33 mouse cellular contexts compared by ENCODE assay signal in the genomic region with DNA sequence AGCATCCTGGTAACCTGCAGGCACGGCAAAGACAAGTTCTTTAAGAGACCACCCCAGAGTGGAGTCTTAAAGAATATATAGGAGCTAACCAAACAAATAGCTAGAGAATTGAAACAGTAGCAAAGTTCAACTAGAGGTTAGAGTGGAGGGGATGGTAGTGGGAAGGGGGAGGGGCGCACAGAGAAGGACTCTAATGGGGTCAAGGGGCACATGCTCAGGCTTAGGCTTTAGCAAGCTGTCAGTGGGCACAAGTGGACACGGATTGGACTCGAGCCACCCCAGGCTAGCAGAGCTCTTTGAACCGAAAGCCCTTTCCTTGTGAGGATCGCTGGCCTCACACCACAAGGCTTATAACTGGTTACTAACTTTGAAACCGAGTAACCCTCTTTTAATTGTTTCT. TPM values are rescaled to one million over a fixed set of nuclear protein-coding genes. Genes with fewer than 3 reads are reported as not detected.
DNase-seq lines count a peak whose midpoint lies in the region; ATAC-seq lines count a peak whose summit lies in the region.
"Had no signal": no experiment of that assay in that cellular context is flagged by ENCODE, and none has a peak within 500 bp of the region (broad histone marks: within the 10 kb centered on the region; RNA-seq: fewer than 3 reads in every experiment).

No protein-coding gene starts in this region.

- peak overlapping the region; percentile 30; the same call in 1 of the 2 replicates for H3K27ac ChIP-seq in heart, embryonic 13.5 days (replicated peaks)
- no peak overlapping the region for H3K27ac ChIP-seq in kidney, embryonic 14.5 days (ENCODE audit: low read depth, low read length)
- H3K27ac ChIP-seq: embryonic facial prominence, embryonic 13.5 days; forebrain, embryonic 10.5 days; forebrain, embryonic 15.5 days; hindbrain, embryonic 12.5 days; hindbrain, postnatal 0 days; intestine, embryonic 15.5 days; layer of hippocampus, adult 2 months; left cerebral cortex, adult 2 months; limb, embryonic 13.5 days; liver, embryonic 13.5 days; macrophage; midbrain, embryonic 13.5 days had no signal

- DNase-seq in heart, postnatal 4 days, result no peak
- DNase-seq in kidney, postnatal 14 days, result no peak
- DNase-seq in embryo, embryonic 10.5 days (ENCODE audit: low spot score), result peak; percentile 35
- peak; percentile 37 for DNase-seq in embryo, embryonic 9.5 days (ENCODE audit: extremely low spot score)
- DNase-seq in adrenal gland, postnatal 4 days (ENCODE audit: low spot score in 2 of 2), result no peak
- DNase-seq: adrenal gland, postnatal 36 days; B cell, adult 2 months; cerebellum, adult 2 months; cerebellum, postnatal 14 days; heart, postnatal 14 days; kidney, postnatal 10 days; liver, embryonic 13.5 days; lung, adult 2 months; lung, postnatal 10 days; right cerebral cortex, adult 18-20 months; spleen, adult 18-20 months; thymus, postnatal 14 days had no signal

- H3K9ac ChIP-seq in heart, embryonic 13.5 days, result no peak overlapping the region
- H3K9ac ChIP-seq in kidney, embryonic 14.5 days (ENCODE audit: low read depth, low read length), result no peak overlapping the region
- H3K9ac ChIP-seq: embryonic facial prominence, embryonic 13.5 days; forebrain, embryonic 15.5 days; hindbrain, embryonic 12.5 days; intestine, embryonic 15.5 days; limb, embryonic 13.5 days; liver, embryonic 13.5 days; midbrain, embryonic 13.5 days had no signal

- peaks cover 32% of the 10 kb centered on the region for H3K4me1 ChIP-seq in heart, embryonic 13.5 days
- H3K4me1 ChIP-seq in kidney, embryonic 14.5 days (ENCODE audit: control insufficient read depth, insufficient read depth, low read length), result no peaks in the 10 kb centered on the region
- H3K4me1 ChIP-seq: forebrain, embryonic 15.5 days; intestine, embryonic 15.5 days; liver, embryonic 13.5 days; midbrain, embryonic 13.5 days had no signal

- WGBS in heart, embryonic 13.5 days, result 55% methylated on average over 7 of the region's 7 CpGs
- WGBS in kidney, embryonic 14.5 days, result 53% methylated on average over 7 of the region's 7 CpGs

- H3K4me2 ChIP-seq in heart, embryonic 13.5 days, result no peak overlapping the region
- no peak overlapping the region for H3K4me2 ChIP-seq in kidney, embryonic 14.5 days (replicated peaks; ENCODE audit: low read depth, low read length)
- H3K4me2 ChIP-seq: embryonic facial prominence, embryonic 13.5 days; forebrain, embryonic 15.5 days; heart, embryonic 11.5 days; hindbrain, embryonic 12.5 days; intestine, embryonic 15.5 days; limb, embryonic 13.5 days; liver, embryonic 13.5 days; midbrain, embryonic 13.5 days had no signal

- no peaks in the 10 kb centered on the region for H3K27me3 ChIP-seq in heart, embryonic 13.5 days (replicated peaks)
- H3K27me3 ChIP-seq in kidney, embryonic 14.5 days (ENCODE audit: control insufficient read depth, insufficient read depth, low read length), result no peaks in the 10 kb centered on the region
- H3K27me3 ChIP-seq: CH12.LX; embryonic facial prominence, embryonic 13.5 days; forebrain, embryonic 15.5 days; hindbrain, embryonic 12.5 days; intestine, embryonic 15.5 days; limb, embryonic 13.5 days; liver, embryonic 13.5 days; midbrain, embryonic 13.5 days had no signal

- no peak for ATAC-seq in heart, embryonic 13.5 days (ENCODE audit: extremely low read depth, insufficient number of reproducible peaks, low FRiP score, low TSS enrichment)
- 0 out of 2 replicates have a peak, but pooled peaks have one; percentile 35 for ATAC-seq in kidney, embryonic 14.5 days (ENCODE audit: low FRiP score, low TSS enrichment)
- ATAC-seq: activated CD4-positive, CD25-positive, alpha-beta regulatory T cell, adult 4 months; forebrain, embryonic 15.5 days; hindbrain, postnatal 0 days; intestine, embryonic 15.5 days; midbrain, embryonic 13.5 days had no signal

- H3K9me3 ChIP-seq in heart, embryonic 13.5 days, result peaks cover 5% of the 10 kb centered on the region
- no peaks in the 10 kb centered on the region; the same call in 1 of the 2 replicates for H3K9me3 ChIP-seq in kidney, embryonic 14.5 days (ENCODE audit: control insufficient read depth, low read length)
- H3K9me3 ChIP-seq: embryonic facial prominence, embryonic 13.5 days; forebrain, embryonic 15.5 days; intestine, embryonic 15.5 days; limb, embryonic 13.5 days; liver, embryonic 13.5 days; midbrain, embryonic 13.5 days had no signal

- no peak overlapping the region for H3K4me3 ChIP-seq in heart, embryonic 13.5 days
- H3K4me3 ChIP-seq in kidney, embryonic 14.5 days (ENCODE audit: low read length), result no peak overlapping the region
- H3K4me3 ChIP-seq: embryonic facial prominence, embryonic 13.5 days; forebrain, embryonic 10.5 days; forebrain, embryonic 15.5 days; hindbrain, embryonic 12.5 days; intestine, embryonic 15.5 days; layer of hippocampus, adult 2 months; left cerebral cortex, adult 2 months; limb, embryonic 13.5 days; liver, embryonic 13.5 days; midbrain, embryonic 13.5 days had no signal

- no peaks in the 10 kb centered on the region for H3K36me3 ChIP-seq in heart, embryonic 13.5 days
- H3K36me3 ChIP-seq in kidney, embryonic 14.5 days (ENCODE audit: control insufficient read depth, insufficient read depth, low read length), result no peaks in the 10 kb centered on the region
- H3K36me3 ChIP-seq: embryonic facial prominence, embryonic 13.5 days; forebrain, embryonic 10.5 days; forebrain, embryonic 15.5 days; hindbrain, embryonic 12.5 days; intestine, embryonic 15.5 days; limb, embryonic 13.5 days; liver, embryonic 13.5 days; midbrain, embryonic 13.5 days had no signal

RNA-seq across cellular contexts. Expression of a gene that starts 53.4 kb away (rescaled TPM):
- polyA plus RNA-seq in heart, embryonic 13.5 days (2015; fragmentation: Nextera tagmentation; extraction: Ambion mirVana), result 19.9 and 22.2 TPM in 2 replicates
- total RNA-seq in heart, postnatal 4 days (2021), result 10 to 100 TPM; 28.4 to 29.0 TPM
- polyA plus RNA-seq in kidney, embryonic 14.5 days (2014; fragmentation: Nextera tagmentation; extraction: Ambion mirVana), result 28.6 and 43.8 TPM in 2 replicates
- total RNA-seq in adrenal gland, postnatal 4 days (2021), result 10 to 100 TPM; 32.7 to 40.0 TPM

Comparison
In these comparisons a context has a peak if more than half of its experiments do, and no peak if none do; other contexts are left out.
1. DNase-seq: peak in embryo, embryonic 10.5 days (single experiment) and embryo, embryonic 9.5 days (single experiment); none in heart, postnatal 4 days (single experiment), kidney, postnatal 14 days (single experiment) and adrenal gland, postnatal 4 days (0 of 2).